Mouse (Mus musculus) megakaryocyte progenitor cell, adult 5-6 weeks (primary cell): Measurements from ENCODE around the gene Tshr. TPM values are rescaled to one million over a fixed set of nuclear protein-coding genes. Genes with fewer than 3 reads are reported as not detected.
A peak's percentile ranks its signal among the peaks of the same experiment; 100 is the strongest.
"Not testable (repeated sequence)": the region's sequence is repeated elsewhere in the genome, so short reads cannot be mapped to it uniquely, and the experiment has no call there.

Source experiments
- ATAC-seq: replicated peaks from 2 replicates; pipeline ENCODE4 v1.8.0; 2016; ENCODE audit warnings: mild to moderate bottlenecking, moderate TSS enrichment, inconsistent platforms; ENCODE audit not compliant: poor library complexity
- total RNA-seq, 2 experiments: library from RNA; stranded (forward) in 1 of 2; stranded (reverse) in 1 of 2; fragments of 157-497, 149-512 nt in 1 of 2; fragments of 200-1000 nt in 1 of 2; gene quantifications; 2 replicates each; pipeline versions ENCODE4 v1.2.3 to v1.2.4; 2015 to 2017

The Tshr gene
- total RNA-seq, 2 experiments from 2014 or later: 0.92 to 2.6 TPM

GRCm38 (mm10) chr12:91495497-91496225 is 111.3 kb downstream of the Tshr start:
- no peak for ATAC-seq

GRCm38 (mm10) chr12:91496226-91496558 is 111.8 kb downstream of the Tshr start:
- ATAC-seq: no peak

- ATAC-seq: no peak
Observed at GRCm38 (mm10) chr12:91500475-91500874, 116.1 kb downstream of the Tshr start.

GRCm38 (mm10) chr12:91511766-91512165 is 127.4 kb downstream of the Tshr start:
- ATAC-seq: no peak

GRCm38 (mm10) chr12:91513980-91514379 is 129.6 kb downstream of the Tshr start:
- ATAC-seq: no peak

- ATAC-seq: no peak
Observed at GRCm38 (mm10) chr12:91517808-91518207, 133.4 kb downstream of the Tshr start.

- ATAC-seq: no peak
Observed at GRCm38 (mm10) chr12:91523626-91524025, 139.3 kb downstream of the Tshr start.

GRCm38 (mm10) chr12:91534514-91534913 is 150.2 kb downstream of the Tshr start:
- peak; percentile 95 for ATAC-seq

GRCm38 (mm10) chr12:91540202-91540601 is 155.8 kb downstream of the Tshr start:
- no peak for ATAC-seq

- no peak for ATAC-seq
Observed at GRCm38 (mm10) chr12:91549471-91549870, 165.1 kb downstream of the Tshr start.

- ATAC-seq: peak; percentile 92
Observed at GRCm38 (mm10) chr12:91551773-91552526, 167.6 kb downstream of the Tshr start.

- ATAC-seq: not testable (repeated sequence)
Observed at GRCm38 (mm10) chr12:91557358-91558005, 173.1 kb downstream of the Tshr start.

- not testable (repeated sequence) for ATAC-seq
Observed at GRCm38 (mm10) chr12:91558152-91558551, 173.8 kb downstream of the Tshr start.

- no peak; the same call in 1 of the 2 replicates for ATAC-seq
Observed at GRCm38 (mm10) chr12:91567145-91567544, 182.8 kb downstream of the Tshr start.

- ATAC-seq: peak; percentile 66
Observed at GRCm38 (mm10) chr12:91569255-91569654, 184.9 kb downstream of the Tshr start.

- no peak for ATAC-seq
Observed at GRCm38 (mm10) chr12:91571708-91572107, 187.3 kb downstream of the Tshr start.

GRCm38 (mm10) chr12:91579665-91580064 is 195.3 kb downstream of the Tshr start:
- ATAC-seq: peak; percentile 42

- peak; percentile 65 for ATAC-seq
Observed at GRCm38 (mm10) chr12:91581204-91582070, 197.1 kb downstream of the Tshr start.

GRCm38 (mm10) chr12:91582362-91583002 is 198.1 kb downstream of the Tshr start:
- peak; percentile 38 for ATAC-seq

- no peak for ATAC-seq
Observed at GRCm38 (mm10) chr12:91583409-91583808, 199.0 kb downstream of the Tshr start.
